Mouse (Mus musculus) forebrain, postnatal 0 days (tissue): ENCODE measurements around the gene Stx8. TPM values are rescaled to one million over a fixed set of nuclear protein-coding genes. Genes with fewer than 3 reads are reported as not detected.

Experiments used
- ATAC-seq: fragments of 200-750 bp; cut with Nextera tagmentation; 2 replicates; pipeline ENCODE4 v1.8.0; 2017; ENCODE audit warnings: mild to moderate bottlenecking, moderate library complexity
- DNase-seq: peaks from one replicate; pipeline ENCODE4 v3.0.0-alpha.2; 2015
- H3K27ac ChIP-seq: fragments of 300-500 bp; sonication (generic); 2 replicates; pipeline ENCODE4 v1.5.1; 2014; ENCODE audit warnings: low read depth, mild to moderate bottlenecking, antibody characterized with exemption, low read length, moderate library complexity, mixed read lengths
- H3K27me3 ChIP-seq: fragments of 300-500 bp; sonication (generic); 2 replicates; pipeline ENCODE4 v1.6.1; 2014; ENCODE audit warnings: mild to moderate bottlenecking, low read length, mixed read lengths; ENCODE audit not compliant: insufficient read depth
- H3K36me3 ChIP-seq: fragments of 300-500 bp; sonication (generic); 2 replicates; pipeline ENCODE4 v1.6.1; 2014; ENCODE audit warnings: mild to moderate bottlenecking, moderate library complexity; ENCODE audit not compliant: insufficient read depth
- H3K4me1 ChIP-seq: fragments of 300-500 bp; sonication (generic); 2 replicates; pipeline ENCODE4 v1.6.1; 2014; ENCODE audit warnings: antibody characterized with exemption; ENCODE audit not compliant: insufficient read depth
- H3K4me2 ChIP-seq: fragments of 300-500 bp; sonication (generic); 2 replicates; pipeline ENCODE4 v1.6.1; 2014; ENCODE audit warnings: low read depth, mild to moderate bottlenecking, moderate library complexity
- H3K4me3 ChIP-seq: fragments of 300-500 bp; sonication (generic); 2 replicates; pipeline ENCODE4 v1.5.1; 2014; ENCODE audit warnings: low read depth, low read length, mixed read lengths
- H3K9ac ChIP-seq: fragments of 300-500 bp; sonication (generic); 2 replicates; pipeline ENCODE4 v1.6.1; 2014; ENCODE audit warnings: mild to moderate bottlenecking
- H3K9me3 ChIP-seq: fragments of 300-500 bp; sonication (generic); 2 replicates; pipeline ENCODE4 v1.6.1; 2016; ENCODE audit warnings: low read length
- CTCF ChIP-seq: sonication (generic); IDR thresholded peaks from 2 replicates; pipeline ENCODE4 v1.5.1; 2016; ENCODE audit warnings: antibody characterized with exemption, control low read depth, low read depth
- WGBS: fragments of 180-500 bp; shearing (Covaris S2); extraction: QIAGEN DNeasy Blood & Tissue Kit; methylation state at CpG from one replicate; pipeline ENCODE4 v1.1.7; 2014; 5-methylcytosine and 5-hydroxymethylcytosine counted together
- polyA plus RNA-seq: library from polyadenylated mRNA; unstranded; fragments of >200 nt; fragmentation: Nextera tagmentation; extraction: Ambion mirVana; gene quantifications from 2 replicates; pipeline ENCODE4 v1.2.1, GENCODE M21; 2015
- total RNA-seq: library from RNA; depleted of rRNA; stranded (reverse); fragments of >200 nt; gene quantifications from 2 replicates; pipeline ENCODE4 v1.2.3, GENCODE M21; 2014

Stx8 gene
- total and polyA plus RNA-seq, 2 experiments from 2014 or later: 11.1 to 67.8 TPM

DNA sequence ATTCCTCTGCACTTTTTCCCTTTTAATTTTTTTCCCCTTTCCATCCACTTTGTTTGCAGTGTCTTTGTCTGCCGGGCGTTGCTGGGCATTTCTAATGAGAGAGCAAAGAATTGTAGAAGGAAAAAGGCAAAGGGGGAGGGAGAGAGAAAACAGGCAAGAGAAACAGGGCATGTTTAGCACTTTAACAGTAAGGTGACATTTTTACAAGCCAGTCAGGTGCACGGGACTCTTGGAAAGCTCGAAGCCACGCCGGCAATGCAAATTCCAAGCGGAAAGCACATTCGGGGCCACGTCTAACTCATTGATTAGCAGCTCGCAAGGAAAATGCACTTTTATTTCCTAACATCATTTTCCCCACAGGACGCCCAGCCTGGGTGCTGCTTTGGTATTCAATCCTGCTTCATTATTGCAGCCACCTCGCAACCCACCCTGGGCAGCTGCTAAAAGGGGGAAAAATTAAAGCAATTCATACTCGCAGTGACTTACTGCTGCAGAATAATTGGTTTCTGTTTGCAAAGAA, 179.1 kb downstream of the Stx8 start:
- H3K27ac ChIP-seq: peak overlapping the region; percentile 47
- peaks cover 24% of the 10 kb centered on the region for H3K4me1 ChIP-seq
- no peaks in the 10 kb centered on the region for H3K36me3 ChIP-seq
- no peaks in the 10 kb centered on the region for H3K9me3 ChIP-seq
- ATAC-seq (peak; percentile 7; the same call in 1 of the 2 replicates), DNase-seq (peak; percentile 51)
- peak overlapping the region; percentile 15; the same call in 1 of the 2 replicates for H3K9ac ChIP-seq
- TF ChIP-seq CTCF: no peak
- H3K4me3 ChIP-seq: no peak overlapping the region
- H3K4me2 ChIP-seq: peak overlapping the region; percentile 6
- no peaks in the 10 kb centered on the region; the same call in 1 of the 2 replicates for H3K27me3 ChIP-seq
- WGBS: 12% methylated on average over 13 of the region's 13 CpGs

DNA sequence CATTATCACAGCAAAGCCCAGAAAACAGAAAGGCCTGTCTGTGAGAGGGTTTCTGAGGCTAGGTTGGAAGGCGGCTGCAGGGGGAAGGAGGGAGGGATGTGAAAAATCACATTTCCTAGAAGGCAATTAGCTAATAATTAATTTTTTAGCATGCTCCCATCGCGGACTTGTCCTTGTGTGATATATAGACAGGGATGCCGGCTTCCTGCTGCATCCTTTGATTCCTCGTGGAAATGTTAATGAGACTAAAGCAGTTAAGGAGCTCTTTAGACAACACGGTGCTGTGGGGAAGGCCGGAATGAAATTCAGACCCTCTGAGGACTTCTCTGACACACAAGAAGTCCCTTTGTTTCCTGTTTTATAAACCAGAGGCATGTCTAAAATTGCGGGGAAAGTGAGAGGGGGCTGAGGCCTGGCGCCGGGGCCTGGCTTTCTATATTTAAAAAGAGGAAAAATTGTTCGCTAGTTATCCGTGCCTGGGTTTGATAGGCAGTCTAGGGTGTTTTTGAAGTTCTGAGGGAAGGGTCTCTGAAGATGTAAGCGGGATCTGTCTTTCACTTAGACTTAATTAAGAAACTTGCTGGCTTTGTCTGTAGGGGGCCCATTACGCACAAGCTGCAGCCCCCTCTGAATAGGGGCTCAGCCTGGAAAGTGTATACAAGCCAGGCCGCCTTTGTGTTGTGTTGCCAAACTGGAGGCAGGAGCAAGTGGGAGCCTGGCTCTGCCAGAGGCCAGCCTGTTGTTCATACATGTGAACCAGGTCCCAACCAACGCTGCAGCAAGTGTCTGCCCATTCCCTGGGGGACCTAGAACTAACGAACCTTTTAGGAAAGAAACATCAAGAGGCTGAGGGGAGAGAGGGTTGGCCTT, 179.8 kb downstream of the Stx8 start:
- peak overlapping the region; percentile 15; the same call in 1 of the 2 replicates for H3K9ac ChIP-seq
- ATAC-seq (peak; percentile 78), DNase-seq (peak; percentile 62)
- no peak overlapping the region for H3K4me3 ChIP-seq
- H3K36me3 ChIP-seq: no peaks in the 10 kb centered on the region
- H3K27me3 ChIP-seq: no peaks in the 10 kb centered on the region; the same call in 1 of the 2 replicates
- no peaks in the 10 kb centered on the region for H3K9me3 ChIP-seq
- peak overlapping the region; percentile 6; the same call in 1 of the 2 replicates for H3K4me2 ChIP-seq
- peaks cover 24% of the 10 kb centered on the region for H3K4me1 ChIP-seq
- H3K27ac ChIP-seq: peak overlapping the region; percentile 47
- 11% methylated on average over 17 of the region's 17 CpGs for WGBS
- no peak for TF ChIP-seq CTCF

DNA sequence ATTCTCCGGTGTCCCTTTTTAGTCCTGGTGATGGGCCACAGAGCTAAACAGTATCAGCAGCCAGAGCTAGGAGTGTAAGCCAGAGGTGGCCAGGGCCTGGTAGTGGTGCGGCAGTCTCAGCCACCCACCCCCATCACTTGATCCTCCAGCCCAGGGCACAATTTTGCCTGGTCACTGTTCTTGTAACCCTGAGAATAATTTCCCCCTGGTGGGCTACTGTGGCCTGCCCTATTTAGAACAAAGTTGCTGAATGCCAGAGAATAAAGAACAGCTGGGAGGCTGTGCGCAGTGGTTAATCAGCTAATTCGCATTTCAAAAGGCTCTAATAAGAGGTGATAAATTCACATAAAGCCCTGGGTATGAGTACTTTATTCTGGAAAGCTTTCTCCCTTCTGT, 180.5 kb downstream of the Stx8 start:
- H3K4me1 ChIP-seq: peaks cover 24% of the 10 kb centered on the region
- 28% methylated on average over 4 of the region's 4 CpGs for WGBS
- H3K4me3 ChIP-seq: no peak overlapping the region
- H3K27ac ChIP-seq: 0 out of 2 replicates have a peak overlapping the region, but pooled peaks have one; percentile 47
- H3K9me3 ChIP-seq: no peaks in the 10 kb centered on the region
- H3K4me2 ChIP-seq: no peak overlapping the region
- H3K27me3 ChIP-seq: no peaks in the 10 kb centered on the region; the same call in 1 of the 2 replicates
- ATAC-seq: peak; percentile 30
- no peaks in the 10 kb centered on the region for H3K36me3 ChIP-seq
- TF ChIP-seq CTCF: no peak
- DNase-seq: peak; percentile 20
- no peak overlapping the region for H3K9ac ChIP-seq

DNA sequence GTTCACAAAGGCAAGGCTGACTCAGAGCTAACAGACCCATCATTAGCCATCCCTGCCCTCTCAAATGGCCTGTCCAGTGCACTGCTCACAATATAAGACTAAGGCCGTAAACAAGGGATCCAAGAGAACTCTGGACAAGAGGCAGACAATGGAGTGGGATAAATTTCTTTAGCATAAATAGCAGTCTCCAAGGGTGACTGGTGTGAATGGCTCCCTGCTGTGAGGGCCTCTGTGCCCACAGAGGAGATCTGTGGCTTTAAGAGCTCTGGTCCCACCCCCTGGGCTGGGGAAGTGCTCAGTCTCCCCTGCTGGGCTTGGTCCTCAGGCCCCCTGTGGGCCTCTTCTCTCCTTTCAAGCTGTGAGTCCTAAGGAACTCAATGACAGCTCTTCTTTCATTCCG, 184.9 kb downstream of the Stx8 start:
- H3K27ac ChIP-seq: no peak overlapping the region
- DNase-seq (no peak), ATAC-seq (peak; percentile 62)
- no peaks in the 10 kb centered on the region for H3K9me3 ChIP-seq
- 37% methylated on average over 2 of the region's 2 CpGs for WGBS
- H3K27me3 ChIP-seq: no peaks in the 10 kb centered on the region; the same call in 1 of the 2 replicates
- H3K4me1 ChIP-seq: peaks cover 10% of the 10 kb centered on the region
- H3K36me3 ChIP-seq: no peaks in the 10 kb centered on the region
- no peak overlapping the region for H3K4me3 ChIP-seq
- H3K9ac ChIP-seq: no peak overlapping the region
- TF ChIP-seq CTCF: no peak
- H3K4me2 ChIP-seq: no peak overlapping the region

DNA sequence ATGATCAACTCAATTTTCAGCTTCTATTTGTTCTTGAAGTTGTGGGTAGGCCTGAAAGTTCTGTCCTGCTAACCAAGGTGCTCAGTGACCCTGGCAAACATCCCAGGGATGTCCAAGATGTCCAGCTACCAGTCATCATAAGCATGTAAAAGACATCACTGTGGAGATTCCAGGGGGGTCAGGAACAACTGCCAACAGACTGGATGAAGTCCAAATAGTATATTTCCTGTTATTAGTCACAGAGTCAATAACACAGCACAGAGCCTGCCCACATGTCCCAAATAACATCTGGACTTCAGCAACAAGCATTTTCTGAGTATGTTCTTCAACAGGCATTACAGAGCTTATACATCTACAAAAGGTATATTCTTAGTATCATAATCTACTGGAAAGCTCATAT, 189.8 kb downstream of the Stx8 start:
- H3K9ac ChIP-seq: no peak overlapping the region
- no peak overlapping the region for H3K4me3 ChIP-seq
- no peaks in the 10 kb centered on the region for H3K27me3 ChIP-seq
- no peaks in the 10 kb centered on the region for H3K36me3 ChIP-seq
- no peak overlapping the region for H3K27ac ChIP-seq
- H3K4me1 ChIP-seq: no peaks in the 10 kb centered on the region
- no peak overlapping the region for H3K4me2 ChIP-seq
- no peak for TF ChIP-seq CTCF
- ATAC-seq: no peak
- no peak for DNase-seq
- H3K9me3 ChIP-seq: no peaks in the 10 kb centered on the region

DNA sequence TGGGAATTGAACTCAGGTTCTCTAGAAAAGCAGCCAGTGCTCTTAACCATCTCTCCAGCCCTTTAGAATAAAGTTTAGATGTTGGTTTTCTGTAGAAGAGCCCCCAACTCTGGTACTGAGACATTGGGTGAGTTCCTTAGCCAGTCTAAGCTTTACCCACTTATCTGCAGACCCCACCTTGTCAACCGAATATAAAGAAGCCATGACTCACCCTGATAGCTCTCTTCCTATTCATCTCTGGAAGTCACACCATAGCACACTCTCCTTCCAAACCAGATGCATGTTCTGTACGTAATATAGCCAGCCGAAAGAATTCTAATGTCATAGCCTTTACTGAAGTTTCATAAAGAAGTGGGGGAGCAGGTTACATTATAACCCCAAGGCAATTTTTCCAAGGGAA, 192.2 kb downstream of the Stx8 start:
- no peak for DNase-seq
- Histone ChIP-seq H3K27me3 (no peaks in the 10 kb centered on the region), H3K9me3 (no peaks in the 10 kb centered on the region), H3K4me1 (no peaks in the 10 kb centered on the region), H3K4me3 (no peak overlapping the region), H3K36me3 (no peaks in the 10 kb centered on the region), H3K27ac (no peak overlapping the region), H3K9ac (no peak overlapping the region), H3K4me2 (no peak overlapping the region)
- no peak for TF ChIP-seq CTCF
- no peak for ATAC-seq
- WGBS: 90% methylated on average over 3 of the region's 3 CpGs

DNA sequence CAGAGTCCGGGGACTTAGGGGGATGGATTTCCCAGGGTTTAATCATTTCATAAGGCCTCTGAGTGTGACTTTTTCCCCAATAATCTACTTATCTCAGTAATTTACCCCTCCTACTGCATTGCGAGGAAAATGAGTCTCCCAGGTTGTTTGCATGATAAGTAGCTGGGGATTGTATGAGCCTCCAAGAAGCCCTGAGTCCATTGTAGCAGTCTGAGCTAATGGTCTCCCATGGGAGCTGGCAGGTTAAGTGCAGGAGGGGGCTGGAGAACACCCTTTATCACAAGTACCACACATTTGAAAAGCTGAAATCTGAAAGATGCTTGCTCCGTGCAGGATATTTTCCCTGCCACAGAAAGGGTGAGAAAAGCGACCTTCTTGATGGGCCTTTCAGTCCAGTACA, 193.9 kb downstream of the Stx8 start:
- H3K4me2 ChIP-seq: no peak overlapping the region
- no peak overlapping the region for H3K4me3 ChIP-seq
- TF ChIP-seq CTCF: no peak
- no peaks in the 10 kb centered on the region for H3K27me3 ChIP-seq
- no peak for DNase-seq
- no peak for ATAC-seq
- H3K27ac ChIP-seq: no peak overlapping the region
- no peaks in the 10 kb centered on the region for H3K9me3 ChIP-seq
- no peaks in the 10 kb centered on the region for H3K4me1 ChIP-seq
- no peaks in the 10 kb centered on the region for H3K36me3 ChIP-seq
- WGBS: 38% methylated on average over 4 of the region's 4 CpGs
- H3K9ac ChIP-seq: no peak overlapping the region
